Mouse (Mus musculus) retina, postnatal 7 days (tissue): ENCODE data around the gene Iqsec2.
"Not testable (repeated sequence)": the region's sequence is repeated elsewhere in the genome, so short reads cannot be mapped to it uniquely, and the experiment has no call there.

Source experiments
- DNase-seq: peaks from one replicate; pipeline ENCODE4 v3.0.0-alpha.2; 2012; ENCODE audit warnings: low read depth, low spot score

Gene Iqsec2

DNA sequence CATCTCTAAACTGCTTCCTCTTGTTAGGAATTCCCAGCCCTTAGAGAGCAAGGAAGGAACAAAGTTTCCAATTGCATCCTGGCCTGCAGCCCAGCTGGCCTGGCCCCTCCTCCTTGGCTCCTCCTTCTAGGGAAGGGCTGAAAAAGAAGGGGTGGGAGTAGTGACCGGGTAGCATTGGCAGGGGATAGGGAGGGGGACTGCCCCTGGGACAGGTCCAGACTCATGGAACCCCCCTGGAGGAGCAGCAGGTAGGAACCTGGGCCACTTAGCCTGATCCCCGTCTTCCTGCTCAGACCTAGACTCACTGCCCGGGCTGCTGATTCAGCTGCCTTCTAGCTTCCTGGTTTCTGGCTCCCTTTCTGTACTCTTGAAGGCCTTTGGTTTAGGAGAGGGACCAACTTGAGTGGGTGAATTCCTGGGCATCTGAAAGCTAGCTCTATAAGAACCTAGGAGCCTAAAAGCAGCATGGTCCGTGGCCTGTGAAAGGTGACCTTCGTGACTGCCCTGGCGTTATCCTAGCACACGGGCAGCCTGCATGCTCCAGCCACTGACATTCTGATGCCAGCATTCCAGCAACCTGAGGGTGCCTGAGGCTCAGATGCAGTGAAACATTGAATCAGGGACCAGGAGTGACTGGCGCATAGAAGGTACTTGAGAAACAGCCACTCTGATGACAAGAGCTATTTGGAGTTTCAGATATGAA is 34.9 kb downstream of the Iqsec2 start:
- no peak for DNase-seq

DNA sequence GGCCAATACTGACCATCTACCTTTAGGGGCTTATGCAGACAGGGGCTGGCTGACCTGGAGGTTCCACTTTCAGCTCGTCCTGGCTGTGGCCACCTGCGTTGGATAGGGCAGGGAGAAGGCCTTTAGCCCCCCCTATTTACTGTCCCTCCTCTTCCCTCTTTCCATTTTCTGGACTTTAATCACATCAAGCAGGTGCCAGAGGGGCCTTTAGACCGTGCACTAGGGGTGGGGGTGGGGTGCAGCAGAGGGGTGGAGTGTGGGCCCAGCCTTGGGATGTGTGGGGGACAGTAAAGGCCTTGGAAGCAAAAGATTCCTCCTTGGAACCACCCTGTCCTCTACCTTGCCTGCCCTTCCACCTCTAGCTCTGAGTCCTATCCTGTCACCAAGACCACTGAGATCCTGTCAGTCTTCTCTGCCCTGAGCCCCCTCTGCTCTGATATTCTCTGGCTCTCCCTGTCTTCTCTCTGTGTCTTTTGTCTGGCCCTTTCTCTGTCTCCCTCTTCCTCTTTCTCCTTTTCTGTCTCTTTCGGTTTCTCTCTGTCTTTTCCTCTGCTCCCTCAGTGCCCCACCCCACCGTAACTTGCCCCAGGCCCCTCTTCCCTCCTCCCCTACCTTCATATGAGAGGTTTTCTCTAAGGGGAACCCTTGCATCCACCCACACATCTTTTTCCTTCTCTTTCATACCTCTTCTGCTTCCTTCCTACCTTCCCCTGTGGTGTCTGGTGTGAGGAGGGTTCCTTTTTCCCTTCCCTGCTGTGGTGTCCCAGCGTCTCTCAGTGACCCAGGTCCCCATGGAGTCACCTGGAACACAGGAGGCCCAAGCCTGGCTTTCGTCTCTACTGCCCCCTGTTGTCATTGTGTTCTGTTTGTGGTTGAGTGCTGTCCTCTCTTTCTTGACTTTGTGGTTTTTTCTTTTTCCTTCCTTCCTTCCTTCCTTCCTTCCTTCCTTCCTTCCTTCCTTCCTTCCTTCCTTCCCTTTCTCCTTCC is 35.9 kb downstream of the Iqsec2 start:
- no peak for DNase-seq

DNA sequence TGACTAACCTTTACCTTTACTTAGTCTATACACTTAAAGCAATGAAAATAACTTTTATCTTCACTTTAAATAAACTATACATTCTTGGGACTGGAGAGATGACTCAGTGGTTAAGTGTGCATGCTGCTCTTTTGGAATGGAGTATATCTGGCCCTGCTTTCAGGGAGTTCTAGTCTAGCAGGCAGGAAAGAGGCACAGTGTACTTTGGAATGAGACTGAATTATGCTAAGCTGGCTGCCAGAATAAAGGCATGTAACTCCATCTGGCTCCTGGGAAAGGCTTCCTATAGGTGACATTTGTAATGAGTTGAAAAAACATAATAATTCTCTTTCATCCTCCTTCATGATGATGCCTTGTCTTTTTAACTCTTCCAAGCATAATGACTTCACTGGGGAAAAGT is 43.1 kb downstream of the Iqsec2 start:
- no peak for DNase-seq

DNA sequence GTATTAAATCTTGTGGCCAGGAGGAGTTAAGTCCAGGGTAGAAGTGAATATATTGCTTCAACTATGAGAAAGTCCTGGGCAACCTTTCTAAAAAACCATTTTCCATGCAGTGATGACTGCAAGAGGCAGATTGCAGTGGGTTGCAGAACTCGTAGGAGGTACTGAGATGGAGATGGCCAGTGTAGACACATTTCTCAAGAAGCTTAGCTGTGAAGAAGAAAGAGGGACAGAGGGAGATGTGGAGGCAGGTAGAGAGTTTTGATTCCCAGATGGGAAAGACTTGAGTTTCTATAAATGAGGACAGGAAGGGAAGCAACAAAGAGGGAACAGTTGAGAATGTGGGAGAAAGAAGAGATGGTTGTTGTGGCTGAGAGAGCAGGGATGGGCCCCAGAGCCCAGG is 47.2 kb downstream of the Iqsec2 start:
- no peak for DNase-seq

DNA sequence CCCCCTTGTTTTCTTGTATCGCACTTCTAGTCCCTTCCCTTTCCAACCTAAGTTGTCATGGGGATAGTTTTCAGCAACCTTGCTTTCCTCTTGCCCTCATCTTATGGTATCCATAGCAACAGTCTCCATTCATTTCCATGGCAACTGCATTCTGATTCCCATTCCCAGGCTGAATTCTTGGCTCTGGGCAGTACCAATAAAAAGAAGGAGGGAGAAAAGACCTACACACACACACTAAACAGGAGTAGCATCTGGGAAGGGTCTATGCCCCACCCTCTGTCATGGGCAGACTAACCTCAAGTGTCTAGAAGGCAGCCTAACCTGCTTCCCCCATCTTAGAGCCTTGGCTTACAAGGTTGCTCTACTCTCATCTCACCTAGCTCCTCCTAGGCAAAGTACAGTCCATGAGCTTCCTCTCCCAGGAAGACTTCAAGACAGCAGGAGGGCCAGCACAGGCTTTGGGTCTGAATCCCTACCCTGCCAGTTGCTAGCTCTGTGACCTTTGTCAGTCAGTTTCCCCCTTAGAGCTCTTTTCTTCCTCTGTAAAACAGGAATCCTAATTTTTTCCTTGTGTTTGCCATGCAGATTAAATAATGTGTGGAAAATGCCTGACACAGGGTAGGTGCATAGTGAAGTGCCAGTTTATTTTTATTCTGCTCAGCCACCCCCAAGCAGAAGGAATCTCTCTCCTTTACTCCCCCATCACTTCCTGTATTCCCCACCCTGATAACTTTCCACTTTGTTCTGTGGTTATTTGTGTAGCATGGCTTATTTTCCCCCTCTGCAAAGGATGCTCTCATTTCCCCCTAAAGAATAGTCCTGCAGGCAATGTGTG is 54.0 kb downstream of the Iqsec2 start:
- no peak for DNase-seq

DNA sequence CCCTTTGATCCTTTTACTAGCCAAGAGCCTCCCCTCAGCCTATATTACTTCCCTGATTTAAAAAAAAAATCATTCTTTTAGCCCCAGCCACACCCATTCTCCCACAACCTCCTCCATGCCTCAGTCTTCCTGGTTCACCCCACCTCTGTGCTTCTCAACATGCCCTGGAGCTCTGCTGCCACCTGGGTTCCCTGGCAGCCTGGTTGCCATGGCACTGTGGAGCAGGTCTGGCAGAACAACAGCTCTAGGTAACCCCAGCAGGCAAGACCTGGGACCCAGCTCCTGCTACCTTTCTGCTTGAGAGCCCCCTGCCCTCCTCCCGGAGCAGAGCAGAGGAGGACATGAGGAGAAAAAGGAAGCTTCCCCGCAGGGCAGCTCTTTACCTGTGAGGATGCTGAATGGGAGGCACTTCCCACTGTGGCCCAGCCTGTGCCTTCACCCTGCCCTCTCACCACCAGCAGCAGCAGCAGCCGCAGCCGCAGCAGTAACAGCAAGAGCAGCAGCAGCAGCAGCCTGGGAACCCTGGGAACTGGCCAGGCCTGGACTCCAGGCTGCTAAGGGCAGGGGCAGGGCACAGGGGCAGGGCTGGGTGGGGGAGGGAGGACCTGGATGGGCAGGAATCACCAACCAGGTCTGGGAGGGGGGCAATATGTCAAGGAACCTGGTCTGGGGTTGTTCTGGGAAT is 57.8 kb downstream of the Iqsec2 start:
- DNase-seq = no peak

DNA sequence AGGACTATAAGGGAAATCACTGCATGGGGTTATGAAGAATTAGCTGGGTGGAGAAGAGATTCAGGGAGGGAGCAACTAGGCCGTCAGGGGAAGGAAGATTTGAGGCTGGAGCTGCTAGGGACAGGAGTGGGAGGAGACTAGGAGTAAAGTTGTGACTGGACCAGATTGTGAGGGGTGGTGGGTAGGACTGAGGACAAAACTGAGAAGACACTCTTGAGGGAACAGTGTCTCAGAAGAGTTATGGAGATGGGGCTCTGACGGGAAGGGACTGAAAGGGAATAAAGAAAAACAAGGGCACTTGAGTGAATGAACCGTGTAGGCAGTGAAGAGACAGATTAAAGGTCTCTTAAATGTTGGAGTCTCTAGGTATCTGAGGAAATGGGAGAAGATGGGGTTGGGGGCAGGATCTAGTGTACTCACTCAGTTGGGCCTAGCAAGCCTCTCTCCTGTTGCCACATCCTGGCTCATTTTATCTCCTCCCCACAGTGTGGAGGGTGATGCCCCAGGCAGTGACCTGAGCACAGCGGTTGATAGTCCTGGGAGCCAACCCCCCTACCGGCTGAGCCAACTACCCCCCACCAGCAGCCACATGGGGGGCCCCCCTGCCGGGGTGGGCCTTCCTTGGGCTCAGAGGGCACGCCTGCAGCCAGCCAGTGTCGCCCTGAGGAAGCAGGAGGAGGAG is 58.5 kb downstream of the Iqsec2 start:
- DNase-seq = no peak

DNA sequence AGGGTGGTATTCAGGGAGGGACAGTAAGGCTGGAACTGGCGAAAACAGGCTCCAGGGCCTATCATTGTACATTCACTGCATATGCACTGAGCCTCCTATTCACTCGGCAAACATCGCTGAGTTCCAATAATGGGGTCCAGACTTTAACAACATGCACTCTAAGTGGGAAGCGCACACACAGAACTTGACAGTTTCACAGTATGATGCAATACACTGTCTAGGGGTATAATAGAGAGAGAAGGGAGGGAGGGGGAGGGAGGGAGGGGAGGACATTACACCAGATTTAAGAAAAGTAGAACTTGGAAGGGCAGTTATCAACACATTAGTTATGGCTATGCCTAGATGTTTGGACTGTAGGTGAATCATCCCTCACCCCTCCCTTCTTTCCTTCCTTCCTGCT is 59.2 kb downstream of the Iqsec2 start:
- no peak for DNase-seq

DNA sequence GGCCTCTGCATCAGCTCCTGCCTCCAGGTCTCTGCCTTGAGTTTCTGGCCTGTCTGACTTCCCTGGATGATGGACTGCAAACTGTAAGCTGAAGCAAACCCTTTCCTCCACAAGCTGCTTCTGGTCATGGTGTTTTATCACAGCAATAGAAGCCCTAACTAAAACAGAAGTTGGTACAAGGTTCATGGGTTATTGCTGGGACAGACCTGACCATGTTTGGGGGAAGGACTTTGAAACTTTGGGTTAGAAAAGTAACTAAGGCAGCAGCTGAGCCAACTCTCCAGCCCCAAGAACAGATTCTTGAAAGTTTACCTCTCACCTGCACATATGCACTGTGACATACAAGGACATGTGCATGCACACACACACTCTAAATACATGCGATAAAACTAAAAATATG is 61.4 kb downstream of the Iqsec2 start:
- no peak for DNase-seq

DNA sequence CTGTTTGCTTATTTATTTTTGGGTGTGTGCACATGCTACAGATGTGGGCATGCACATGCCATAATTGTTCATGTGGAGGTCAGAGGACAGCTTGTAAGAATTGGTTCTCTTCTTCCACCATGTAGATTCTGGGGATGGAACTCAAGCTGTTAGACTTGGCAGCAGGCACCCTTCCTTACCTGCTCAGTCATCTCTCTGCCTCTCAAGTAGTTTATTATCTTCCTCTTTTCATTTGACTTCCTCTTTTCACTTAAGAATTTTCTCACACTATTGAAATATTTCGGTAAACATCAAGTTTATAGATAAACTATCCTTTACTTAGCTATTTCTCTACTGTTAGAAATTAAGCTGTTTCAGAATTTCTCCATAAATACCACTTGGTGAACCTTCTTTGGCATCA is 70.6 kb downstream of the Iqsec2 start:
- no peak for DNase-seq

DNA sequence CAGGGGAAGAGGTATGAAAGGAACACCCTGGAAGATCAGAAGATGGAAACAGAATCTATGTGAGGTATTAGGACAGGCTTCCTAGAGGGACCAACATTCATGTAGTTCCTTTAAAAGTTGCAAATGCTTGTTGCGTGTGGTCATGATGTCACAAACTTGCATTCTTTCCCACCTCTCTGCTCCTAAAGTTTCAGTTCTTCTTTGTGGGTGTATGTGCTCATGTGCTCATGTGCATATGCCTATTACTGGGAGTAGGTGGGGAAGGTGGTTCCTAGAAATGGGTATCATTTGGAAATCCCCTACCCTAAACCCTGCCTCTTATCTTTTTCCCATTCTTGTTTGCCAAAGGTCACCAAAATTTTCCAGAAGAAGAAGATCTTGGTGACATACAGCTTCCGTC is 74.5 kb downstream of the Iqsec2 start:
- DNase-seq = no peak

DNA sequence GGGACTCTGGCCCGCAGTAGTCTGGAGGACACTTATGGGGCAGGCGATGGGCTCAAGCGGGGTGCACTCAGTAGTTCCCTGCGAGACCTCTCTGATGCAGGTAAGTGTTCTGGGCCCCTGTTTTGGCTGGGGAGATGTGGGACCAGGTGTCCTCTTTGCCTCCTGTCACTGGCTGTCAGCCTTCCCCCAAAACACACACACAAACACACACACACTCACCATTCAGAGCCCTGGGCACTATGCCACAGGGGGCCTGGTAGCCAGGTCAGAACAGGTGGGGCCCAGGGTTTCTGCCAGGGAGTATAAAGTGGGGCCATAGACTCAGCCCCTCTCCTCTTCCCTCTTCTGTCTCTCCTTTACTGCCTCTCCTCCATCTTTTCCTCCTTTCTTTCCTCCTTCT is 77.7 kb downstream of the Iqsec2 start:
- DNase-seq = no peak

DNA sequence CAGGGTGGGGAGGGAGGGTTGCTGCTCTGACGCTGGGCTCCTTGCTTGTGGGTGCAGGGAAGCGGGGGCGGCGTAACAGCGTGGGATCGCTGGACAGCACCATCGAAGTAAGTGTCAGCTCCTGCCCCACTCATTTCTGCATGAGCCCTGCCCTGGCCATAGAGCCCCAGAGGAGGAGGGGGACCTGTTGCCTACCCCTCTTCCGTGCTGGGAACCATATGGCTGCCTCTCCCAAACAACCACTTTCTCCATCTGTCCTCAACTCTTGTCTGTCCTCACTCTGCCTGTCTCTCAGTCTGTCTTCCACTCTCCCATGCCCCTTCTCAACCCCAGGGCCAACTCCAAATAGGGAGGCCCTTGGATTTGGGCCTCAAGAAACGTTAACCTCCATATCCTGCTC is 78.2 kb downstream of the Iqsec2 start:
- DNase-seq = no peak

DNA sequence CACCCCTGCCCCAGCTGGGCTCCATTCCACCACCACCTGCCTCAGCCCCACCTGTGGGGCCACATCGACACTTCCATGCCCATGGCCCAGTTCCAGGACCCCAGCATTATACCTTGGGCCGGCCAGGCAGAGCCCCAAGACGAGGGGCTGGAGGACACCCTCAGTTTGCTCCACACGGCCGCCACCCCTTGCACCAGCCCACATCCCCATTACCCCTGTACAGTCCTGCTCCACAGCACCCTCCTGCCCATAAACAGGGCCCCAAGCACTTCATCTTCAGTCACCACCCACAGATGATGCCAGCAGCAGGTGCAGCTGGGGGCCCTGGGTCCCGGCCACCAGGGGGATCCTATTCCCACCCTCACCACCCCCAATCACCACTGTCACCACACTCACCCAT is 79.2 kb downstream of the Iqsec2 start:
- DNase-seq = no peak

DNA sequence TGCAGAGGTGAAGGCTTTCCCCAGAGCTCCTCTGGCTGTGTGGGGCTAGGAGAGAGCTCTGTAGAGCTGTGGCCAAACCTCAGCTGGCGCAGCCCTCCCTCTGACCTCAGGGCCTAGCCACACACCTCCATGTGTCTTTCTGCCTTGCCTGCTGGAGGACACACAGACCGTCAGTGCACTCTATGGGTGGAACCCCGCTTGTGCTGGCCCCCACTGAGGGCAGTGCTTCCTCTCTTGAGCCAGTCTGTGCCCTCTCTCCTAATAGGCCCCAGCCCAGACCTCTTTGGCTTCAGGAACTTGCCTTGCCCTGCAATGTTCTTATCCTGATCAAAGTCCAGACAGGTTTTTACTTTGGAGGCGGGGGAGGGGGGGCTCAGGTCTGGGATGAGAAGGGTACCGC is 80.2 kb downstream of the Iqsec2 start:
- no peak for DNase-seq

DNA sequence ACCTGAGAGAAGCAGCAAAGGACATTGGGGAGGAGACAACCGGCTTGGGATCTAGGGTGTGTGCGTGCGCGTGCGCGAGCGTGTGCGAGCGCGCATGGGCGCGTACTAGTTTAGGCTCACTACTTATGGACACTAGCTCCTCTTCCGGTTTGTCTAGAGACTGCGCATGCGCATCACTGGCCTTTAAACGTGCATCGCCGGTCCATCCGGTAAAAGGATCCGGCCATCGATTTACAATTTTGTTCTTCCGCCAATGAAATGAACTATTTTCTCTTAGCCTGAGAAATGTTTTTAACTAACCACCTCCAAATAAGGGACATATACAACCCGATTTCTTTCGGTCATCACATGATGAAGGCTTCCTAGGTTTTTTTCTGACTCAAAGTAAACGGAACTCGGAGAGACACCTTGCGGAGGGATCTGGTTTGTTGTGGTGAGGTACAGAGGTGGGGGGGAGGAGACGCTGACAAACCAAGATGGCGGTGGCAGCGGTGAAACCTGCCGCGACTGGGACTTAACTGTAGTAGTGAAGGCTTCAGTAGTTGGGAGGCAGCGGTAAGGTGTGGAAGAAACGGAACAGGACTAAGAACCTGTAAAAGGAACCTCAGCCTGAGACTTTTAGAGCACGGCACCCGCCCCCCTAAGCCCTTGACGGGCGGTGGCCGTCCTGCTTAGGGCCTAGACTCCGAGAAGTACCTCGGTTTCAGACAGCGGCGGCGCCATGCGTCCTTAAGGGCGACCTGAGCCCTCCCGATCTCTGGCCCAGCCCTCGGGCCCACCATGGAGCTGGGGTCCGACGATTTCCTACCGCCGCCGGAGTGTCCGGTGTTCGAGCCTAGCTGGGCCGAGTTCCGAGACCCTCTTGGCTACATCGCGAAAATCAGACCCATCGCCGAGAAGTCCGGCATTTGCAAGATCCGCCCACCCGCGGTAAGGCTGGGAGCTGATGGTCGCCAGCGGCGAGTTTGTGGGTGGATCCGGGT is 89.0 kb downstream of the Iqsec2 start, which contains the start of gene Kdm5c:
Kdm5c (plus strand) TSS at position 240 of the 983 bp plus-strand sequence.
- peak; percentile 98 for DNase-seq

DNA sequence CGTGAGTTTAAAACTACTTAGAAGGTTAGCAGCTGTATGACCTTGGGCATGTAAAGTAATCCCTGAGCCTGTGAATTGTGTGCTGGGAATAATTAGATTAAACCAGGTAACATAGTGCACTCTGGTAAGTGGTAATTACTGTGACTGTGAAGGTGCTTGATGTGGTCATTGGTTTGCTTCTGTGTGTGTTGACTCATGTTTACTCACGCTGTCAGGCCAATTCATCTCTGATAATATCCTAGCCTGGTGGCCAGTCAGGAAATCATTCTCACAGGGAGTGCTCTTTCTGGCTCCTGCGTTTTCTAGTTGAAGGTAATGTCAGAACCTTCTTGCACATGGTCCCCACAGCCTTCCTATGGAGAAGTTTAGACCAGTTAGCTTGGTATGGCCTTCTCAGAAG is 90.1 kb downstream of the Iqsec2 start:
- DNase-seq = no peak

DNA sequence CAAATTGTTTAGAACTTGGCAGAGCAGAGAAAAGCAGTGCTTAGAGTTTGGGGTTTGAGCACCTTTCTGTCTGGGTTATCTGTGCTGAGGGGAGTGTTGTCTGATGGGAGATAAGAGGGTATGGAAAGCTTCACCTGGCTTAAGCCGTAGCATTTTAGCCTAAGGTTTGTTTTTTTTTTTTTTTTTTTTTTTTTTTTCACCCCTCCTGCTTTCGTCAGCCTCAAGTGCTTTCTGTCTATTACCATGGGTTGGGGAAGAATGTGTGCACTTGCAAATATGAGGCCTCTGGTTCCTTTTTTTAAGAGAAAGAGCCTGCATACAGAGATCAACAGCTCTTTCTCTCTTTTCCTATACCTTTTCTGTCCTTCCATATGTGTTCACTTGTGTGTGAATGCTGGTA is 91.7 kb downstream of the Iqsec2 start:
- no peak for DNase-seq

DNA sequence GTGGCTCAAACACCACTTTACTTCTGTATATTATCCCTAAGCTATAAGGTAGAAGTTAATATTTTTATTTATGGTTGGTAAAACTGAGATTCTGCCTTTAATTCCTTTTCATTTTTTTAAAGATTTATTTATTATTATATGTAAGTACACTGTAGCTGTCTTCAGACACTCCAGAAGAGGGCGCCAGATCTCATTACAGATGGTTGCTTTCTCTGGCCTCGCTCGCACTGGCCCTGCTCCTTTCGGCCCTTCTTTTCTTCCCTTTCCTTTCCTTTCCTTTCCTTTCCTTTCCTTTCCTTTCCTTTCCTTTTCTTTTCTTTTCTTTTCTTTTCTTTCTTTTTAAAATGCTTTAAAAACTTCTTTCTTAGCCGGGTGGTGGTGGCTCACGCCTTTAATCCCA is 99.1 kb downstream of the Iqsec2 start:
- DNase-seq = not testable (repeated sequence)
